Mouse (Mus musculus): ENCODE data around the gene Gm17535.
"Not testable (repeated sequence)": the region's sequence is repeated elsewhere in the genome, so short reads cannot be mapped to it uniquely, and the experiment has no call there.

Gene Gm17535

DNA sequence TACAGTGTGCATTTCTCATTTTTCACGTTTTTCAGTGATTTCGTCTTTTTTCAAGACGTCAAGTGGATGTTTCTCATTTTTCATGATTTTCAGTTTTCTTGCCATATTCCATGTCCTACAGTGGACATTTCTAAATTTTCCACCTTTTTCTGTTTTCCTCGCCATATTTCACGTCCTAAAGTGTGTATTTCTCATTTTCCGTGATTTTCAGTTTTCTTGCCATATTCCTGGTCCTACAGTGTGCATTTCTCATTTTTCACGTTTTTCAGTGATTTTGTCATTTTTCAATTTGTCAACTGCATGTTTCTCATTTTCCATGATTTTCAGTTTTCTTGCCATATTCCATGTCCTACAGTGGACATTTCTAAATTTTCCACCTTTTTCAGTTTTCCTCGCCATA lies at the start of gene Gm17535:
Gene Gm17535, plus strand, starts transcription at position 301 of the 400 bp plus-strand sequence.
- DNase-seq: not testable (repeated sequence)

DNA sequence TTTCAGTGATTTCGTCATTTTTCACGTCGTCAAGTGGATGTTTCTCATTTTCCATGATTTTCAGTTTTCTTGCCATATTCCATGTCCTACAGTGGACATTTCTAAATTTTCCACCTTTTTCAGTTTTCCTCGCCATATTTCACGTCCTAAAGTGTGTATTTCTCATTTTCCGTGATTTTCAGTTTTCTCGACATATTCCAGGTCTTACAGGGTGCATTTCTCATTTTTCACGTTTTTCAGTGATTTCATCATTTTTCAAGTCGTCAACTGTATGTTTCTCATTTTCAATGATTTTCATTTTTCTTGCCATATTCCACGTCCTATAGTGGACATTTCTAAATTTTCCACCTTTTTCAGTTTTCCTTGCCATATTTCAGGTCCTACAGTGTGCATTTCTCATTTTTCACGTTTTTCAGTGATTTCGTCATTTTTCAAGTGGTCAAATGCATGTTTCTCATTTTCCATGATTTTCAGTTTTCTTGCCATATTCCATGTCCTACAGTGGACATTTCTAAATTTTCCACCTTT lies 33.9 kb upstream of the Gm17535 start, which contains the start of gene Gm10722:
Gene Gm10722, plus strand, starts transcription at position 478 of the 528 bp plus-strand sequence.
- DNase-seq: peak; percentile 3

DNA sequence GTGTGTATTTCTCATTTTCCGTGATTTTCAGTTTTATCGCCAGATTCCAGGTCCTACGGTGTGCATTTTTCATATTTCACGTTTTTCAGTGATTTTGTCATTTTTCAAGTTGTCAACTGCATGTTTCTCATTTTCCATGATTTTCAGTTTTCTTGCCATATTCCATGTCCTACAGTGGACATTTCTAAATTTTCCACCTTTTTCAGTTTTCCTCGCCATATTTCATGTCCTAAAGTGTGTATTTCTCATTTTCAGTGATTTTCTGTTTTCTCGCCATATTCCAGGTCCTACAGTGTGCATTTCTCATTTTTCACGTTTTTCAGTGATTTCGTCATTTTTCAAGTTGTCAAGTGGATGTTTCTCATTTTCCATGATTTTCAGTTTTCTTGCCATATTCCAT lies 33.4 kb upstream of the Gm17535 start:
- DNase-seq: not testable (repeated sequence)

DNA sequence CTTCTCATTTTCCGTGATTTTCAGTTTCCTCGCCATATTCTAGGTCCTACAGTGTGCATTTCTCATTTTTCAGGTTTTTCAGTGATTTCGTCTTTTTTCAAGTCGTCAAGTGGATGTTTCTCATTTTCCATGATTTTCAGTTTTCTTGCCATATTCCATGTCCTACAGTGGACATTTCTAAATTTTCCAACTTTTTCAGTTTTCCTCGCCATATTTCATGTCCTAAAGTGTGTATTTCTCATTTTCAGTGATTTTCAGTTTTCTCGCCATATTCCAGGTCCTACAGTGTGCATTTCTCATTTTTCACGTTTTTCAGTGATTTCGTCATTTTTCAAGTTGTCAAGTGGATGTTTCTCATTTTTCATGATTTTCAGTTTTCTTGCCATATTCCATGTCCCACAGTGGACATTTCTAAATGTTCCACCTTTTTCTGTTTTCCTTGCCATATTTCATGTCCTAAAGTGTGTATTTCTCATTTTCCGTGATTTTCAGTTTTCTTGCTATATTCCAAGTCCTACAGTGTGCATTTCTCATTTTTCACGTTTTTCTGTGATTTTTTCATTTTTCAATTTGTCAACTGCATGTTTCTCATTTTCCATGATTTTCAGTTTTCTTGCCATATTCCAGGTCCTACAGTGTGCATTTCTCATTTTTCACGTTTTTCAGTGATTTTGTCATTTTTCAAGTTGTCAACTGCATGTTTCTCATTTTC lies 32.3 kb upstream of the Gm17535 start:
- DNase-seq: peak; percentile 82

DNA sequence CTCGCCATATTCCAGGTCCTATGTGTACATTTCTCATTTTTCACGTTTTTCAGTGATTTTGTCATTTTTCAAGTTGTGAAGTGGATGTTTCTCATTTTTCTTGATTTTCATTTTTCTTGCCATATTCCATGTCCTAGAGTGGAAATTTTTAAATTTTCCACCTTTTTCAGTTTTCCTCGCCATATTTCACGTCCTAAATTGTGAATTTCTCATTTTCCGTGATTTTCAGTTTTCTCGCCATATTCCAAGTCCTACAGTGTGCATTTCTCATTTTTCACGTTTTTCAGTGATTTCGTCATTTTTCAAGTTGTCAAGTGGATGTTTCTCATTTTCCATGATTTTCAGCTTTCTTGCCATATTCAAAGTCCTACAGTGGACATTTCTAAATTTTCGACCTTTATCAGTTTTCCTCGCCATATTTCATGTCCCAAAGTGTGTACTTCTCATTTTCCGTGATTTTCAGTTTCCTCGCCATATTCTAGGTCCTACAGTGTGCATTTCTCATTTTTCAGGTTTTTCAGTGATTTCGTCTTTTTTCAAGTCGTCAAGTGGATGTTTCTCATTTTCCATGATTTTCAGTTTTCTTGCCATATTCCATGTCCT lies 31.5 kb upstream of the Gm17535 start, which contains the start of gene Gm11168:
Gene Gm11168, plus strand, starts transcription at position 553 of the 603 bp plus-strand sequence.
- not testable (repeated sequence) for DNase-seq

DNA sequence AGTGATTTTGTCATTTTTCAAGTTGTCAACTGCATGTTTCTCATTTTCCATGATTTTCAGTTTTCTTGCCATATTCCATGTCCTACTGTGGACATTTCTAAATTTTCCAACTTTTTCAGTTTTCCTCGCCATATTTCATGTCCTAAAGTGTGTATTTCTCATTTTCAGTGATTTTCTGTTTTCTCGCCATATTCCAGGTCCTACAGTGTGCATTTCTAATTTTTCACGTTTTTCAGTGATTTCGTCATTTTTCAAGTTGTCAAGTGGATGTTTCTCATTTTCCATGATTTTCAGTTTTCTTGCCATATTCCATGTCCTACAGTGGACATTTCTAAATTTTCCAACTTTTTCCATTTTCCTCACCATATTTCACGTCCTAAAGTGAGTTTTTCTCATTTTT lies 28.2 kb upstream of the Gm17535 start:
- not testable (repeated sequence) for DNase-seq

DNA sequence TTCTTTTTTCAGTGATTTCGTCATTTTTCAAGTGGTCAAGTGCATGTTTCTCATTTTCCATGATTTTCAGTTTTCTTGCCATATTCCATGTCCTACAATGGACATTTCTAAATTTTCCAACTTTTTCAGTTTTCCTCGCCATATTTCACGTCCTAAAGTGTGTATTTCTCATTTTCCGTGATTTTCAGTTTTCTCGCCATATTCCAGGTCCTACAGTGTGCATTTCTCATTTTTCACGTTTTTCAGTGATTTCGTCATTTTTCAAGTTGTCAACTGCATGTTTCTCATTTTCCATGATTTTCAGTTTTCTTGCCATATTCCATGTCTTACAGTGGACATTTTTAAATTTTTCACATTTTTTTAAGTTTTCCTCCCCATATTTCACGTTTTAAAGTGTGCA lies 27.8 kb upstream of the Gm17535 start:
- DNase-seq: peak; percentile 78

DNA sequence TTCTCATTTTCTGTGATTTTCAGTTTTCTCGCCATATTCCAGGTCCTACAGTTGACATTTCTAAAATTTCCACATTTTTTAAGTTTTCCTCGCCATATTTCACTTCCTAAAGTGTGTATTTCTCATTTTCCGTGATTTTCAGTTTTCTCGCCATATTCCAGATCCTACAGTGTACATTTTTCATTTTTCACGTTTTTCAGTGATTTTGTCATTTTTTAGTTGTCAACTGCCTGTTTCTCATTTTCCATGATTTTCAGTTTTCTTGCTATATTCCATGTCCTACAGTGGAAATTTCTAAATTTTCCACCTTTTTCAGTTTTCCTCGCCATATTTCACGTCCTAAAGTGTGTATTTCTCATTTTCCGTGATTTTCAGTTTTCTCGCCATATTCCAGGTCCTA lies 27.1 kb upstream of the Gm17535 start:
- not testable (repeated sequence) for DNase-seq

DNA sequence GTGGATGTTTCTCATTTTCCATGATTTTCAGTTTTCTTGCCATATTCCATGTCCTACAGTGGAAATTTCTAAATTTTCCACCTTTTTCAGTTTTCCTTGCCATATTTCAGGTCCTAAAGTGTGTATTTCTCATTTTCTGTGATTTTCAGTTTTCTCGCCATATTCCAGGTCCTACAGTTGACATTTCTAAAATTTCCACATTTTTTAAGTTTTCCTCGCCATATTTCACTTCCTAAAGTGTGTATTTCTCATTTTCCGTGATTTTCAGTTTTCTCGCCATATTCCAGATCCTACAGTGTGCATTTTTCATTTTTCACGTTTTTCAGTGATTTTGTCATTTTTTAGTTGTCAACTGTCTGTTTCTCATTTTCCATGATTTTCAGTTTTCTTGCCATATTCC lies 25.1 kb upstream of the Gm17535 start:
- DNase-seq: not testable (repeated sequence)

DNA sequence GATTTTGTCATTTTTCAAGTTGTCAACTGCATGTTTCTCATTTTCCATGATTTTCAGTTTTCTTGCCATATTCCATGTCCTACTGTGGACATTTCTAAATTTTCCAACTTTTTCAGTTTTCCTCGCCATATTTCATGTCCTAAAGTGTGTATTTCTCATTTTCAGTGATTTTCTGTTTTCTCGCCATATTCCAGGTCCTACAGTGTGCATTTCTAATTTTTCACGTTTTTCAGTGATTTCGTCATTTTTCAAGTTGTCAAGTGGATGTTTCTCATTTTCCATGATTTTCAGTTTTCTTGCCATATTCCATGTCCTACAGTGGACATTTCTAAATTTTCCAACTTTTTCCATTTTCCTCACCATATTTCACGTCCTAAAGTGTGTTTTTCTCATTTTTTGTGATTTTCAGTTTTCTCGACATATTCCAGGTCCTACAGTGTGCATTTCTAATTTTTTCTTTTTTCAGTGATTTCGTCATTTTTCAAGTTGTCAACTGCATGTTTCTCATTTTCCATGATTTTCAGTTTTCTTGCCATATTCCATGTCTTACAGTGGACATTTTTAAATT lies 22.3 kb upstream of the Gm17535 start:
- DNase-seq: not testable (repeated sequence)

DNA sequence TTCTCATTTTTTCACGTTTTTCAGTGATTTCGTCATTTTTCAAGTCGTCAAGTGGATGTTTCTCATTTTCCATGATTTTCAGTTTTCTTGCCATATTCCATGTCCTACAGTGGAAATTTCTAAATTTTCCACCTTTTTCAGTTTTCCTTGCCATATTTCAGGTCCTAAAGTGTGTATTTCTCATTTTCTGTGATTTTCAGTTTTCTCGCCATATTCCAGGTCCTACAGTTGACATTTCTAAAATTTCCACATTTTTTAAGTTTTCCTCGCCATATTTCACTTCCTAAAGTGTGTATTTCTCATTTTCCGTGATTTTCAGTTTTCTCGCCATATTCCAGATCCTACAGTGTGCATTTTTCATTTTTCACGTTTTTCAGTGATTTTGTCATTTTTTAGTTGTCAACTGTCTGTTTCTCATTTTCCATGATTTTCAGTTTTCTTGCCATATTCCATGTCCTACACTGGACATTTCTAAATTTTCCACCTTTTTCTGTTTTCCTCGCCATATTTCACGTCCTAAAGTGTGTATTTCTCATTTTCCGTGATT lies 21.6 kb upstream of the Gm17535 start, which contains the start of gene Gm10721:
Gene Gm10721, plus strand, starts transcription at position 408 of the 547 bp plus-strand sequence.
- DNase-seq: not testable (repeated sequence)

DNA sequence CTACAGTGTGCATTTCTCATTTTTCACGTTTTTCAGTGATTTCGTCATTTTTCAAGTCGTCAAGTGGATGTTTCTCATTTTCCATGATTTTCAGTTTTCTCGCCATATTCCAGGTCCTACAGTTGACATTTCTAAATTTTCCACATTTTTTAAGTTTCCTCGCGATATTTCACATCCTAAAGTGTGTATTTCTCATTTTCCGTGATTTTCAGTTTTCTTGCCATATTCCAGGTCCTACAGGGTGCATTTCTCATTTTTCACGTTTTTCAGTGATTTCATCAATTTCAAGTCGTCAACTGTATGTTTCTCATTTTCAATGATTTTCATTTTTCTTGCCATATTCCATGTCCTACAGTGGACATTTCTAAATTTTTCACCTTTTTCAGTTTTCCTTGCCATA lies 19.0 kb upstream of the Gm17535 start, which contains the start of gene Gm10720:
Gene Gm10720, plus strand, starts transcription at position 301 of the 400 bp plus-strand sequence.
- not testable (repeated sequence) for DNase-seq

DNA sequence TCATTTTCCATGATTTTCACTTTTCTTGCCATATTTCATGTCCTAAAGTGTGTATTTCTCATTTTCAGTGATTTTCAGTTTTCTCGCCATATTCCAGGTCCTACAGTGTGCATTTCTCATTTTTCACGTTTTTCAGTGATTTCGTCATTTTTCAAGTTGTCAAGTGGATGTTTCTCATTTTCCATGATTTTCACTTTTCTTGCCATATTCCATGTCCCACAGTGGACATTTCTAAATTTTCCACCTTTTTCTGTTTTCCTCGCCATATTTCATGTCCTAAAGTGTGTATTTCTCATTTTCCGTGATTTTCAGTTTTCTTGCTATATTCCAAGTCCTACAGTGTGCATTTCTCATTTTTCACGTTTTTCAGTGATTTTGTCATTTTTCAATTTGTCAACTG lies 18.5 kb upstream of the Gm17535 start:
- DNase-seq: not testable (repeated sequence)

DNA sequence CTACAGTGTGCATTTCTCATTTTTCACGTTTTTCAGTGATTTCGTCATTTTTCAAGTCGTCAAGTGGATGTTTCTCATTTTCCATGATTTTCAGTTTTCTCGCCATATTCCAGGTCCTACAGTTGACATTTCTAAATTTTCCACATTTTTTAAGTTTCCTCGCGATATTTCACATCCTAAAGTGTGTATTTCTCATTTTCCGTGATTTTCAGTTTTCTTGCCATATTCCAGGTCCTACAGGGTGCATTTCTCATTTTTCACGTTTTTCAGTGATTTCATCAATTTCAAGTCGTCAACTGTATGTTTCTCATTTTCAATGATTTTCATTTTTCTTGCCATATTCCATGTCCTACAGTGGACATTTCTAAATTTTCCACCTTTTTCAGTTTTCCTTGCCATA lies 17.3 kb upstream of the Gm17535 start, which contains the start of gene Gm10719:
Gene Gm10719, plus strand, starts transcription at position 301 of the 400 bp plus-strand sequence.
- DNase-seq: not testable (repeated sequence)

DNA sequence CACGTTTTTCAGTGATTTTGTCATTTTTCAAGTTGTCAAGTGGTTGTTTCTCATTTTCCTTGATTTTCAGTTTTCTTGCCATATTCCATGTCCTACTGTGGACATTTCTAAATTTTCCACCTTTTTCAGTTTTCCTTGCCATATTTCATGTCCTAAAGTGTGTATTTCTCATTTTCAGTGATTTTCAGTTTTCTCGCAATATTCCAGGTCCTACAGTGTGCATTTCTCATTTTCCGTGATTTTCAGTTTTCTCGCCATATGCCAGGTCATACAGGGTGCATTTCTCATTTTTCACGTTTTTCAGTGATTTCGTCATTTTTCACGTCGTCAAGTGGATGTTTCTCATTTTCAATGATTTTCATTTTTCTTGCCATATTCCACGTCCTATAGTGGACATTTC lies 15.5 kb upstream of the Gm17535 start:
- DNase-seq: peak; percentile 11

DNA sequence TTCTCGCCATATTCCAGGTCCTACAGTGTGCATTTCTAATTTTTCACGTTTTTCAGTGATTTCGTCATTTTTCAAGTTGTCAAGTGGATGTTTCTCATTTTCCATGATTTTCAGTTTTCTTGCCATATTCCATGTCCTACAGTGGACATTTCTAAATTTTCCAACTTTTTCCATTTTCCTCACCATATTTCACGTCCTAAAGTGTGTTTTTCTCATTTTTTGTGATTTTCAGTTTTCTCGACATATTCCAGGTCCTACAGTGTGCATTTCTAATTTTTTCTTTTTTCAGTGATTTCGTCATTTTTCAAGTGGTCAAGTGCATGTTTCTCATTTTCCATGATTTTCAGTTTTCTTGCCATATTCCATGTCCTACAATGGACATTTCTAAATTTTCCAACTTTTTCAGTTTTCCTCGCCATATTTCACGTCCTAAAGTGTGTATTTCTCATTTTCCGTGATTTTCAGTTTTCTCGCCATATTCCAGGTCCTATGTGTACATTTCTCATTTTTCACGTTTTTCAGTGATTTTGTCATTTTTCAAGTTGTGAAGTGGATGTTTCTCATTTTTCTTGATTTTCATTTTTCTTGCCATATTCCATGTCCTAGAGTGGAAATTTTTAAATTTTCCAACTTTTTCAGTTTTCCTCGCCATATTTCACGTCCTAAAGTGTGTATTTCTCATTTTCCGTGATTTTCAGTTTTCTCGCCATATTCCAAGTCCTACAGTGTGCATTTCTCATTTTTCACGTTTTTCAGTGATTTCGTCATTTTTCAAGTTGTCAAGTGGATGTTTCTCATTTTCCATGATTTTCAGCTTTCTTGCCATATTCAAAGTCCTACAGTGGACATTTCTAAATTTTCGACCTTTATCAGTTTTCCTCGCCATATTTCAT lies 14.3 kb upstream of the Gm17535 start:
- peak; percentile 26 for DNase-seq

DNA sequence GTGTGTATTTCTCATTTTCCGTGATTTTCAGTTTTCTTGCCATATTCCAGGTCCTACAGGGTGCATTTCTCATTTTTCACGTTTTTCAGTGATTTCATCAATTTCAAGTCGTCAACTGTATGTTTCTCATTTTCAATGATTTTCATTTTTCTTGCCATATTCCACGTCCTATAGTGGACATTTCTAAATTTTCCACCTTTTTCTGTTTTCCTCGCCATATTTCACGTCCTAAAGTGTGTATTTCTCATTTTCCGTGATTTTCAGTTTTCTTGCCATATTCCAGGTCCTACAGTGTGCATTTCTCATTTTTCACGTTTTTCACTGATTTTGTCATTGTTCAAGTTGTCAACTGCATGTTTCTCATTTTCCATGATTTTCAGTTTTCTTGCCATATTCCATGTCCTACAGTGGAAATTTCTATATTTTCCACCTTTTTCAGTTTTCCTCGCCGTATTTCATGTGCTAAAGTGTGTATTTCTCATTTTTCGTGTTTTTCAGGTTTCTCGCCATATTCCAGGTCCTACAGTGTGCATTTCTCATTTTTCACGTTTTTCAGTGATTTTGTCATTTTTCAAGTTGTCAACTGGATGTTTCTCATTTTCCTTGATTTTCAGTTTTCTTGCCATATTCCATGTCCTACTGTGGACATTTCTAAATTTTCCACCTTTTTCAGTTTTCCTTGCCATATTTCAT lies 11.9 kb upstream of the Gm17535 start:
- DNase-seq: peak; percentile 46

DNA sequence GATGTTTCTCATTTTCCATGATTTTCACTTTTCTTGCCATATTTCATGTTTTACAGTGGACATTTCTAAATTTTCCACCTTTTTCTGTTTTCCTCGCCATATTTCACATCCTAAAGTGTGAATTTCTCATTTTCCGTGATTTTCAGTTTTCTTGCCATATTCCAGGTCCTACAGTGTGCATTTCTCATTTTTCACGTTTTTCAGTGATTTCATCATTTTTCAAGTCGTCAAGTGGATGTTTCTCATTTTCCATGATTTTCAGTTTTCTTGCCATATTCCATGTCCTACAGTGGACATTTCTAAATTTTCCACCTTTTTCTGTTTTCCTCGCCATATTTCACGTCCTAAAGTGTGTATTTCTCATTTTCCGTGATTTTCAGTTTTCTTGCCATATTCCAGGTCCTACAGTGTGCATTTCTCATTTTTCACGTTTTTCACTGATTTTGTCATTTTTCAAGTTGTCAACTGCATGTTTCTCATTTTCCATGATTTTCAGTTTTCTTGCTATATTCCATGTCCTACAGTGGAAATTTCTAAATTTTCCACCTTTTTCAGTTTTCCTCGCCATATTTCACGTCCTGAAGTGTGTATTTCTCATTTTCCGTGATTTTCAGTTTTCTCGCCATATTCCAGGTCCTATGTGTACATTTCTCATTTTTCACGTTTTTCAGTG lies 11.0 kb upstream of the Gm17535 start, which contains the start of gene Gm10718:
Gene Gm10718, plus strand, starts transcription at position 236 of the 673 bp plus-strand sequence.
- DNase-seq: not testable (repeated sequence)

DNA sequence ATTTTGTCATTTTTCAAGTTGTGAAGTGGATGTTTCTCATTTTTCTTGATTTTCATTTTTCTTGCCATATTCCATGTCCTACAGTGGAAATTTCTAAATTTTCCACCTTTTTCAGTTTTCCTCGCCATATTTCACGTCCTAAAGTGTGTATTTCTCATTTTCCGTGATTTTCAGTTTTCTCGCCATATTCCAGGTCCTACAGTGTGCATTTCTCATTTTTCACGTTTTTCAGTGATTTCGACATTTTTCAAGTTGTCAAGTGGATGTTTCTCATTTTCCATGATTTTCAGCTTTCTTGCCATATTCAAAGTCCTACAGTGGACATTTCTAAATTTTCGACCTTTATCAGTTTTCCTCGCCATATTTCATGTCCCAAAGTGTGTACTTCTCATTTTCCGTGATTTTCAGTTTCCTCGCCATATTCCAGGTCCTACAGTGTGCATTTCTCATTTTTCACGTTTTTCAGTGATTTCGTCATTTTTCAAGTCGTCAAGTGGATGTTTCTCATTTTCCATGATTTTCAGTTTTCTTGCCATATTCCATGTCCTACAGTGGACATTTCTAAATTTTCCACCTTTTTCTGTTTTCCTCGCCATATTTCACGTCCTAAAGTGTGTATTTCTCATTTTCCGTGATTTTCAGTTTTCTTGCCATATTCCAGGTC lies 10.3 kb upstream of the Gm17535 start:
- peak; percentile 69 for DNase-seq

DNA sequence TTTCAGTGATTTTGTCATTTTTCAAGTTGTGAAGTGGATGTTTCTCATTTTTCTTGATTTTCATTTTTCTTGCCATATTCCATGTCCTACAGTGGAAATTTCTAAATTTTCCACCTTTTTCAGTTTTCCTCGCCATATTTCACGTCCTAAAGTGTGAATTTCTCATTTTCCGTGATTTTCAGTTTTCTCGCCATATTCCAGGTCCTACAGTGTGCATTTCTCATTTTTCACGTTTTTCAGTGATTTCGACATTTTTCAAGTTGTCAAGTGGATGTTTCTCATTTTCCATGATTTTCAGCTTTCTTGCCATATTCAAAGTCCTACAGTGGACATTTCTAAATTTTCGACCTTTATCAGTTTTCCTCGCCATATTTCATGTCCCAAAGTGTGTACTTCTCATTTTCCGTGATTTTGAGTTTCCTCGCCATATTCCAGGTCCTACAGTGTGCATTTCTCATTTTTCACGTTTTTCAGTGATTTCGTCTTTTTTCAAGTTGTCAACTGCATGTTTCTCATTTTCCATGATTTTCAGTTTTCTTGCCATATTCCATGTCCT lies 9.4 kb upstream of the Gm17535 start, which contains the start of gene Gm10717:
Gene Gm10717, plus strand, starts transcription at position 506 of the 556 bp plus-strand sequence.
- peak; percentile 14 for DNase-seq

Measured in thymus, postnatal 25 days (tissue).